Mouse (Mus musculus) C2C12 (cell line): Measurements from ENCODE around the gene Gm20388.

Source experiments
- CEBPB ChIP-seq: IDR thresholded peaks from one replicate; pipeline ENCODE4 v1.6.1; 2011; ENCODE audit warnings: low read depth, mild to moderate bottlenecking, control low read depth, moderate library complexity
- CTCF ChIP-seq: IDR thresholded peaks from one replicate; pipeline ENCODE4 v1.5.1; 2011; ENCODE audit not compliant: control insufficient read depth, insufficient read depth, insufficient read length
- MAX ChIP-seq: IDR thresholded peaks from one replicate; pipeline ENCODE4 v1.6.1; 2011; ENCODE audit warnings: mild to moderate bottlenecking, control low read depth
- MYOD1 ChIP-seq: IDR thresholded peaks from one replicate; pipeline ENCODE4 v1.6.1; 2011; ENCODE audit warnings: low read depth; ENCODE audit not compliant: control insufficient read depth, insufficient read length
- USF1 ChIP-seq: IDR thresholded peaks from one replicate; pipeline ENCODE4 v1.6.1; 2011; ENCODE audit warnings: low read depth, mild to moderate bottlenecking, control low read depth, moderate library complexity

DNA sequence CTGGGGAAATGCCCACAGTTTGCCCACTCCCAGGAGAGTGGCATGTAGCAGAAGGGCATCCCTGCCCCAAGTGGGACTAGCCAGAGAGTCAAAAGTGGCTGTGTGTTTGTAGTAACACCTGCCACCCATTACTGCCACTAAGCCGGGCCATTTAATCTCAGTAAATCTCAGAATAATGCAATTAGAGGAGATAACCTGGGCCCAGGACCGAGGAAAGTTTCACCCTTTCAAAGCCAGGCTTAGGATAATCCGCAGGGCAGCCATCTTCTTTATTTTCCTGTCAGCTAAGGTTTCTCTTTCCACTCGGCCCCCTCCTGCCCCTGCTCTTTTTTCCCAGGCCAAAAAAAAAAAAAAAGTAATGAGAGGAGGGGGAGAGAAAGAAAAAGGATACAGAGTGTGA, 1322.6 kb downstream of the Gm20388 start:
- TF ChIP-seq MAX: no peak
- no peak for TF ChIP-seq CTCF
- no peak for TF ChIP-seq MYOD1
- no peak for TF ChIP-seq CEBPB
- TF ChIP-seq USF1: no peak
